Mouse (Mus musculus): ENCODE data around the gene Lmo7. TPM values are rescaled to one million over a fixed set of nuclear protein-coding genes. Genes with fewer than 3 reads are reported as not detected.

Gene Lmo7
- polyA plus RNA-seq, 1 experiment from 2014 or later, result 24.5 TPM

GRCm38 (mm10) chr14:101776296-101777128 lies 46.8 kb downstream of the Lmo7 start:
- Histone ChIP-seq H3K36me3 (ENCODE audit: control insufficient read depth, insufficient read depth) (no peaks in the 10 kb centered on the region), H3K9me3 (ENCODE audit: control insufficient read depth) (no peaks in the 10 kb centered on the region), H3K4me2 (replicated peaks; ENCODE audit: low read depth) (no peak overlapping the region), H3K4me3 (ENCODE audit: low read depth, low read length) (no peak overlapping the region), H3K27ac (ENCODE audit: low read depth, low read length) (no peak overlapping the region), H3K4me1 (replicated peaks; ENCODE audit: control insufficient read depth, insufficient read depth, low read length) (no peaks in the 10 kb centered on the region), H3K9ac (ENCODE audit: low read depth, low read length) (no peak overlapping the region), H3K27me3 (replicated peaks; ENCODE audit: control insufficient read depth, insufficient read depth, low read length) (no peaks in the 10 kb centered on the region)
- ATAC-seq, result no peak
- no peak for TF ChIP-seq CTCF (IDR thresholded peaks at IDR 0.05; ENCODE audit: low read depth)
- 35% methylated on average over 4 of the region's 4 CpGs for WGBS

GRCm38 (mm10) chr14:101777129-101777493 lies 47.4 kb downstream of the Lmo7 start:
- Histone ChIP-seq H3K27me3 (replicated peaks; ENCODE audit: control insufficient read depth, insufficient read depth, low read length) (no peaks in the 10 kb centered on the region), H3K4me3 (ENCODE audit: low read depth, low read length) (no peak overlapping the region), H3K4me2 (replicated peaks; ENCODE audit: low read depth) (no peak overlapping the region), H3K4me1 (replicated peaks; ENCODE audit: control insufficient read depth, insufficient read depth, low read length) (no peaks in the 10 kb centered on the region), H3K27ac (ENCODE audit: low read depth, low read length) (no peak overlapping the region), H3K9ac (ENCODE audit: low read depth, low read length) (no peak overlapping the region), H3K9me3 (ENCODE audit: control insufficient read depth) (no peaks in the 10 kb centered on the region), H3K36me3 (ENCODE audit: control insufficient read depth, insufficient read depth) (no peaks in the 10 kb centered on the region)
- 58% methylated on average over 3 of the region's 3 CpGs for WGBS
- no peak for ATAC-seq
- no peak for TF ChIP-seq CTCF (IDR thresholded peaks at IDR 0.05; ENCODE audit: low read depth)

- Histone ChIP-seq H3K9me3 (ENCODE audit: control insufficient read depth) (no peaks in the 10 kb centered on the region), H3K4me3 (ENCODE audit: low read depth, low read length) (no peak overlapping the region), H3K4me2 (replicated peaks; ENCODE audit: low read depth) (no peak overlapping the region), H3K27me3 (replicated peaks; ENCODE audit: control insufficient read depth, insufficient read depth, low read length) (no peaks in the 10 kb centered on the region), H3K4me1 (replicated peaks; ENCODE audit: control insufficient read depth, insufficient read depth, low read length) (no peaks in the 10 kb centered on the region), H3K9ac (ENCODE audit: low read depth, low read length) (no peak overlapping the region), H3K27ac (ENCODE audit: low read depth, low read length) (no peak overlapping the region), H3K36me3 (ENCODE audit: control insufficient read depth, insufficient read depth) (no peaks in the 10 kb centered on the region)
- ATAC-seq, result no peak
- 94% methylated on average over 3 of the region's 3 CpGs for WGBS
- TF ChIP-seq CTCF (IDR thresholded peaks at IDR 0.05; ENCODE audit: low read depth), result no peak
Observed at GRCm38 (mm10) chr14:101778426-101778825, 48.7 kb downstream of the Lmo7 start.

GRCm38 (mm10) chr14:101780016-101780415 lies 50.3 kb downstream of the Lmo7 start:
- no peaks in the 10 kb centered on the region for H3K27me3 ChIP-seq (replicated peaks; ENCODE audit: control insufficient read depth, insufficient read depth, low read length)
- no peak overlapping the region for H3K27ac ChIP-seq (ENCODE audit: low read depth, low read length)
- no peak overlapping the region for H3K9ac ChIP-seq (ENCODE audit: low read depth, low read length)
- no peaks in the 10 kb centered on the region for H3K4me1 ChIP-seq (replicated peaks; ENCODE audit: control insufficient read depth, insufficient read depth, low read length)
- no peak for TF ChIP-seq CTCF (IDR thresholded peaks at IDR 0.05; ENCODE audit: low read depth)
- WGBS, result 89% methylated on average over 10 of the region's 10 CpGs
- H3K4me3 ChIP-seq (ENCODE audit: low read depth, low read length), result no peak overlapping the region
- H3K36me3 ChIP-seq (ENCODE audit: control insufficient read depth, insufficient read depth), result no peaks in the 10 kb centered on the region
- no peak overlapping the region for H3K4me2 ChIP-seq (replicated peaks; ENCODE audit: low read depth)
- no peaks in the 10 kb centered on the region for H3K9me3 ChIP-seq (ENCODE audit: control insufficient read depth)
- no peak for ATAC-seq

GRCm38 (mm10) chr14:101781219-101781618 lies 51.5 kb downstream of the Lmo7 start:
- Histone ChIP-seq H3K4me1 (replicated peaks; ENCODE audit: control insufficient read depth, insufficient read depth, low read length) (no peaks in the 10 kb centered on the region), H3K9me3 (ENCODE audit: control insufficient read depth) (no peaks in the 10 kb centered on the region), H3K27me3 (replicated peaks; ENCODE audit: control insufficient read depth, insufficient read depth, low read length) (no peaks in the 10 kb centered on the region), H3K4me2 (replicated peaks; ENCODE audit: low read depth) (no peak overlapping the region), H3K4me3 (ENCODE audit: low read depth, low read length) (no peak overlapping the region), H3K27ac (ENCODE audit: low read depth, low read length) (no peak overlapping the region), H3K36me3 (ENCODE audit: control insufficient read depth, insufficient read depth) (no peaks in the 10 kb centered on the region), H3K9ac (ENCODE audit: low read depth, low read length) (no peak overlapping the region)
- no peak for ATAC-seq
- 65% methylated on average over 11 of the region's 11 CpGs for WGBS
- TF ChIP-seq CTCF (IDR thresholded peaks at IDR 0.05; ENCODE audit: low read depth), result no peak

GRCm38 (mm10) chr14:101781943-101782510 lies 52.3 kb downstream of the Lmo7 start:
- Histone ChIP-seq H3K4me2 (replicated peaks; ENCODE audit: low read depth) (no peak overlapping the region), H3K27ac (ENCODE audit: low read depth, low read length) (no peak overlapping the region), H3K4me3 (ENCODE audit: low read depth, low read length) (no peak overlapping the region), H3K36me3 (ENCODE audit: control insufficient read depth, insufficient read depth) (no peaks in the 10 kb centered on the region), H3K4me1 (replicated peaks; ENCODE audit: control insufficient read depth, insufficient read depth, low read length) (no peaks in the 10 kb centered on the region), H3K9me3 (ENCODE audit: control insufficient read depth) (no peaks in the 10 kb centered on the region), H3K9ac (ENCODE audit: low read depth, low read length) (no peak overlapping the region), H3K27me3 (replicated peaks; ENCODE audit: control insufficient read depth, insufficient read depth, low read length) (no peaks in the 10 kb centered on the region)
- peak; percentile 41; the same call in 1 of the 2 replicates for ATAC-seq
- peak; percentile 86 for TF ChIP-seq CTCF (IDR thresholded peaks at IDR 0.05; ENCODE audit: low read depth)
- WGBS, result 9% methylated on average over 3 of the region's 3 CpGs

Data from intestine, postnatal 0 days (tissue).